Mouse (Mus musculus) heart, embryonic 13.5 days (tissue): ENCODE measurements around the gene Milr1. TPM values are rescaled to one million over a fixed set of nuclear protein-coding genes. Genes with fewer than 3 reads are reported as not detected.

Experiments used
- ATAC-seq: fragments of 200-750 bp; cut with Nextera tagmentation; 2 replicates; pipeline ENCODE4 v1.8.0; 2017; ENCODE audit warnings: moderate TSS enrichment; ENCODE audit not compliant: insufficient number of reproducible peaks, low FRiP score, low TSS enrichment; ENCODE audit errors: extremely low read depth
- H3K27ac ChIP-seq: fragments of 300-500 bp; sonication (generic); replicated peaks from 2 replicates; pipeline ENCODE4 v1.5.1; 2015; ENCODE audit warnings: moderate library complexity, mild to moderate bottlenecking, inconsistent platforms
- H3K27me3 ChIP-seq: fragments of 300-500 bp; sonication (generic); replicated peaks from 2 replicates; pipeline ENCODE4 v1.6.1; 2015; ENCODE audit warnings: mild to moderate bottlenecking, inconsistent platforms
- H3K36me3 ChIP-seq: fragments of 300-500 bp; sonication (generic); 2 replicates; pipeline ENCODE4 v1.6.1; 2015; ENCODE audit warnings: mild to moderate bottlenecking, inconsistent platforms
- H3K4me1 ChIP-seq: fragments of 300-500 bp; sonication (generic); 2 replicates; pipeline ENCODE4 v1.6.1; 2015; ENCODE audit warnings: inconsistent platforms
- H3K4me2 ChIP-seq: fragments of 300-500 bp; sonication (generic); 2 replicates; pipeline ENCODE4 v1.6.1; 2015; ENCODE audit warnings: inconsistent platforms, mild to moderate bottlenecking, moderate library complexity
- H3K4me3 ChIP-seq: fragments of 300-500 bp; sonication (generic); 2 replicates; pipeline ENCODE4 v1.5.1; 2015; ENCODE audit warnings: moderate library complexity, mild to moderate bottlenecking, inconsistent platforms
- H3K9ac ChIP-seq: fragments of 300-500 bp; sonication (generic); 2 replicates; pipeline ENCODE4 v1.6.1; 2015; ENCODE audit warnings: inconsistent platforms, mild to moderate bottlenecking, moderate library complexity
- H3K9me3 ChIP-seq: fragments of 300-500 bp; sonication (generic); 2 replicates; pipeline ENCODE4 v1.6.1; 2016; ENCODE audit warnings: inconsistent platforms
- WGBS: fragments of 180-500 bp; shearing (Covaris S2); methylation state at CpG from one replicate; pipeline ENCODE4 v1.1.7; 2015; ENCODE audit warnings: mixed read lengths; 5-methylcytosine and 5-hydroxymethylcytosine counted together
- polyA plus RNA-seq: library from polyadenylated mRNA; unstranded; fragments of >200 nt; fragmentation: Nextera tagmentation; extraction: Ambion mirVana; gene quantifications from 2 replicates; pipeline ENCODE4 v1.2.1, GENCODE M21; 2015

The Milr1 gene
- polyA plus RNA-seq, 1 experiment from 2014 or later = 1.5 TPM

- H3K27me3 ChIP-seq = no peaks in the 10 kb centered on the region
- no peak overlapping the region for H3K27ac ChIP-seq
- H3K4me3 ChIP-seq = no peak overlapping the region
- H3K36me3 ChIP-seq = no peaks in the 10 kb centered on the region
- H3K9me3 ChIP-seq = no peaks in the 10 kb centered on the region
- H3K4me1 ChIP-seq = 0 out of 2 replicates have a peak, but pooled peaks cover 5% of the 10 kb centered on the region
- no peak overlapping the region for H3K9ac ChIP-seq
- 35% methylated on average over 5 of the region's 5 CpGs for WGBS
- H3K4me2 ChIP-seq = no peak overlapping the region
- ATAC-seq = no peak
Observed at GRCm38 (mm10) chr11:106755583-106755982, 4.6 kb downstream of the Milr1 start.

- Histone ChIP-seq H3K9me3 (no peaks in the 10 kb centered on the region), H3K27me3 (no peaks in the 10 kb centered on the region), H3K36me3 (no peaks in the 10 kb centered on the region), H3K4me2 (no peak overlapping the region), H3K9ac (no peak overlapping the region), H3K27ac (no peak overlapping the region), H3K4me3 (no peak overlapping the region), H3K4me1 (peaks cover 36% of the 10 kb centered on the region)
- 82% methylated on average over 3 of the region's 3 CpGs for WGBS
- ATAC-seq = no peak
Observed at GRCm38 (mm10) chr11:106759028-106759427, 8.0 kb downstream of the Milr1 start.

- WGBS = 91% methylated on average over 5 of the region's 5 CpGs
- ATAC-seq = no peak
- H3K4me2 ChIP-seq = no peak overlapping the region
- H3K27ac ChIP-seq = no peak overlapping the region
- peaks cover 40% of the 10 kb centered on the region for H3K4me1 ChIP-seq
- no peak overlapping the region for H3K4me3 ChIP-seq
- peaks cover 7% of the 10 kb centered on the region for H3K36me3 ChIP-seq
- H3K9me3 ChIP-seq = no peaks in the 10 kb centered on the region
- no peaks in the 10 kb centered on the region for H3K27me3 ChIP-seq
- no peak overlapping the region for H3K9ac ChIP-seq
Observed at GRCm38 (mm10) chr11:106760511-106760910, 9.5 kb downstream of the Milr1 start.

- Histone ChIP-seq H3K36me3 (peaks cover 24% of the 10 kb centered on the region), H3K4me2 (no peak overlapping the region), H3K27ac (peak overlapping the region; percentile 91), H3K4me1 (peaks cover 40% of the 10 kb centered on the region), H3K4me3 (no peak overlapping the region), H3K9ac (peak overlapping the region; percentile 60), H3K27me3 (no peaks in the 10 kb centered on the region), H3K9me3 (no peaks in the 10 kb centered on the region)
- WGBS = 3% methylated on average over 5 of the region's 5 CpGs
- ATAC-seq = peak; percentile 25; the same call in 1 of the 2 replicates
Observed at GRCm38 (mm10) chr11:106762139-106762799, 11.2 kb downstream of the Milr1 start.

- Histone ChIP-seq H3K36me3 (peaks cover 29% of the 10 kb centered on the region), H3K4me1 (peaks cover 36% of the 10 kb centered on the region), H3K9ac (peak overlapping the region; percentile 52), H3K9me3 (peaks cover 4% of the 10 kb centered on the region; the same call in 1 of the 2 replicates), H3K27ac (peak overlapping the region; percentile 91), H3K4me3 (no peak overlapping the region), H3K27me3 (no peaks in the 10 kb centered on the region), H3K4me2 (no peak overlapping the region)
- peak; percentile 9; the same call in 1 of the 2 replicates for ATAC-seq
- 52% methylated on average over 9 of the region's 9 CpGs for WGBS
Observed at GRCm38 (mm10) chr11:106762800-106763185, 11.8 kb downstream of the Milr1 start.

- Histone ChIP-seq H3K36me3 (peaks cover 67% of the 10 kb centered on the region), H3K9ac (no peak overlapping the region), H3K4me2 (no peak overlapping the region), H3K27ac (no peak overlapping the region), H3K9me3 (peaks cover 10% of the 10 kb centered on the region; the same call in 1 of the 2 replicates), H3K4me1 (peaks cover 24% of the 10 kb centered on the region), H3K4me3 (no peak overlapping the region), H3K27me3 (no peaks in the 10 kb centered on the region)
- no peak for ATAC-seq
- WGBS = 85% methylated on average over 4 of the region's 4 CpGs
Observed at GRCm38 (mm10) chr11:106766611-106767162, 15.7 kb downstream of the Milr1 start.

GRCm38 (mm10) chr11:106767516-106767915 is 16.5 kb downstream of the Milr1 start:
- Histone ChIP-seq H3K9me3 (peaks cover 10% of the 10 kb centered on the region; the same call in 1 of the 2 replicates), H3K4me3 (no peak overlapping the region), H3K27me3 (no peaks in the 10 kb centered on the region), H3K9ac (no peak overlapping the region), H3K4me1 (peaks cover 16% of the 10 kb centered on the region), H3K36me3 (peaks cover 75% of the 10 kb centered on the region), H3K27ac (no peak overlapping the region), H3K4me2 (no peak overlapping the region)
- 91% methylated on average over 4 of the region's 4 CpGs for WGBS
- no peak for ATAC-seq

GRCm38 (mm10) chr11:106770195-106770974 is 19.4 kb downstream of the Milr1 start:
- Histone ChIP-seq H3K9me3 (peaks cover 10% of the 10 kb centered on the region; the same call in 1 of the 2 replicates), H3K4me3 (no peak overlapping the region), H3K36me3 (peaks cover 97% of the 10 kb centered on the region), H3K27ac (no peak overlapping the region), H3K4me1 (no peaks in the 10 kb centered on the region), H3K9ac (no peak overlapping the region), H3K27me3 (no peaks in the 10 kb centered on the region), H3K4me2 (no peak overlapping the region)
- no peak for ATAC-seq
- WGBS = 91% methylated on average over 9 of the region's 9 CpGs

GRCm38 (mm10) chr11:106773061-106773460 is 22.0 kb downstream of the Milr1 start:
- no peak overlapping the region for H3K4me2 ChIP-seq
- ATAC-seq = no peak
- 91% methylated on average over 9 of the region's 9 CpGs for WGBS

GRCm38 (mm10) chr11:106776960-106777359 is 25.9 kb downstream of the Milr1 start:
- H3K4me3 ChIP-seq = no peak overlapping the region
- no peak for ATAC-seq
- no peak overlapping the region for H3K9ac ChIP-seq
- no peaks in the 10 kb centered on the region for H3K9me3 ChIP-seq
- 91% methylated on average over 4 of the region's 4 CpGs for WGBS
- no peak overlapping the region for H3K4me2 ChIP-seq
- no peak overlapping the region for H3K27ac ChIP-seq
- peaks cover 21% of the 10 kb centered on the region for H3K4me1 ChIP-seq
- H3K36me3 ChIP-seq = peaks cover 71% of the 10 kb centered on the region
- no peaks in the 10 kb centered on the region for H3K27me3 ChIP-seq

More at GRCm38 (mm10) chr11:106773061-106773460, 22.0 kb downstream of the Milr1 start:
- Histone ChIP-seq H3K4me3 (no peak overlapping the region), H3K9me3 (peaks cover 4% of the 10 kb centered on the region; the same call in 1 of the 2 replicates), H3K9ac (no peak overlapping the region), H3K27ac (no peak overlapping the region), H3K27me3 (no peaks in the 10 kb centered on the region), H3K36me3 (peaks cover 87% of the 10 kb centered on the region), H3K4me1 (peaks cover 8% of the 10 kb centered on the region)

GRCm38 (mm10) chr11:106777395-106777794 is 26.4 kb downstream of the Milr1 start:
- 92% methylated on average over 3 of the region's 3 CpGs for WGBS
- H3K27me3 ChIP-seq = no peaks in the 10 kb centered on the region
- H3K27ac ChIP-seq = no peak overlapping the region
- peak overlapping the region; percentile 90; the same call in 1 of the 2 replicates for H3K4me3 ChIP-seq
- H3K4me2 ChIP-seq = peak overlapping the region; percentile 89
- peaks cover 71% of the 10 kb centered on the region for H3K36me3 ChIP-seq
- ATAC-seq = no peak
- H3K9me3 ChIP-seq = no peaks in the 10 kb centered on the region
- H3K9ac ChIP-seq = peak overlapping the region; percentile 5; the same call in 1 of the 2 replicates
- H3K4me1 ChIP-seq = peaks cover 21% of the 10 kb centered on the region
